Mouse (Mus musculus): ENCODE results near the gene Rbm20.

The Rbm20 gene

GRCm38 (mm10) chr19:53836569-53837454 is 159.7 kb downstream of the Rbm20 start:
- in situ Hi-C loops (cut with MboI, MseI) = no loop called here

- in situ Hi-C loops (cut with MboI, MseI) = no loop called here
These were observed 161.7 kb downstream of the Rbm20 start for GRCm38 (mm10) chr19:53838850-53839249.

DNA sequence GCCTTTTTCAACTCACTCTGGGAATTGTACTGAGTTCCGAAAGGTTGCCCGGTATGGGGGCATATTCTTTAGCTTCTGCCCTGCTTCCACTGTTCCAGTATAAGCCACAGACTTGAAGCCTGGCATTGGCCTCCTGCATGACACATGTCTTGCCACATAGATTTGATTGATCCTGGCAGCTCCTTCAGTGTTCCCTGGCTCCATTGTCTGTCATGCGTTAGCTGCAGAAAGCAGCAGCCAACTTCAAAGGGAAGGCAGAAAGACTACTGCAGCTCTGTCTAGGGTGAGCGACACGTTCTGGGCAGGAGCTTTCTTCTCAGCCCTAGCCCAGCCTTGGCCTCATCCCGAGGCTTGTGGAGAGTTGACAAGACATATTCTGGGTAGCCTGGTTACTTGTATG is 162.7 kb downstream of the Rbm20 start:
- in situ Hi-C loops (cut with MboI, MseI) = no loop called here

DNA sequence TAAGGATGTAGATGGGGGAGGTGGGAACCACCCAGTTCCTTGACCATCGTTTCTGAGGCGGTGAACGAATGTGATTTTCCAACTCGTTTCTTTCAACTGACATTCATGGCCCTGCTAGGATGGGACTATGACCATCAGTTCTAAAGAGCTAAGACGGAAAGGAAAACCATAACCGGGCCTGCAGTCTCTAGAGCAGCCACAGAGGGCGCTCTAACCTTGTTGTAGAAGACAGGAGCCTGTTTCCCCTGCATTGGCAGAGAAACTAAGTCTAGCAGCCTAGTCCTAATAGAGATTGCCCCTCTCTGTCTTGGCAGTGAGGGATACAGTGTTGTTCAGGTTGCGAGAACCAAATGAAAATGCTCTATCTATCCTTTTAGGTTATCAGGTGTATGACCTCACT is 164.8 kb downstream of the Rbm20 start:
- in situ Hi-C loops (cut with MboI, MseI) = no loop called here

DNA sequence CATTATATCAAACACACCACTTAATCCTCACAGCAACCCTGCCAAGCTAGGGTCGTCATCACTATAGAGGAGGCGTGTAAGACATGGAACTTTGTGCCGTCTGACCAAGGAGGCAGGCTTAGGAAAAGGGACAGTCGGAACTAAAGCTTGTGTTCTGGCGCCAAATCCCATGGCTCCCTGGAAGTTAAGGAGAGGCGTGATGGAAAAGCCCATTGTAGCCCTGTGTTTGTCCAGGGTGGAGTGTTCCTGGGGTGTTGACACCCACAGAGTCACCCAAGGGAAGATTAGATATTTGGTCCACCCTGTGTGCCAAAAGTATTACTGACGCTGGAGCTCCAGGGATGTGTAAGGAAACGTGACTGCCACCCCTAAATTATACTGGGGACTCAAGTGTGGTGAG is 166.9 kb downstream of the Rbm20 start:
- in situ Hi-C loops (cut with MboI, MseI) = no loop called here

GRCm38 (mm10) chr19:53848272-53848995 is 171.3 kb downstream of the Rbm20 start:
- in situ Hi-C loops (cut with MboI, MseI) = no loop called here

DNA sequence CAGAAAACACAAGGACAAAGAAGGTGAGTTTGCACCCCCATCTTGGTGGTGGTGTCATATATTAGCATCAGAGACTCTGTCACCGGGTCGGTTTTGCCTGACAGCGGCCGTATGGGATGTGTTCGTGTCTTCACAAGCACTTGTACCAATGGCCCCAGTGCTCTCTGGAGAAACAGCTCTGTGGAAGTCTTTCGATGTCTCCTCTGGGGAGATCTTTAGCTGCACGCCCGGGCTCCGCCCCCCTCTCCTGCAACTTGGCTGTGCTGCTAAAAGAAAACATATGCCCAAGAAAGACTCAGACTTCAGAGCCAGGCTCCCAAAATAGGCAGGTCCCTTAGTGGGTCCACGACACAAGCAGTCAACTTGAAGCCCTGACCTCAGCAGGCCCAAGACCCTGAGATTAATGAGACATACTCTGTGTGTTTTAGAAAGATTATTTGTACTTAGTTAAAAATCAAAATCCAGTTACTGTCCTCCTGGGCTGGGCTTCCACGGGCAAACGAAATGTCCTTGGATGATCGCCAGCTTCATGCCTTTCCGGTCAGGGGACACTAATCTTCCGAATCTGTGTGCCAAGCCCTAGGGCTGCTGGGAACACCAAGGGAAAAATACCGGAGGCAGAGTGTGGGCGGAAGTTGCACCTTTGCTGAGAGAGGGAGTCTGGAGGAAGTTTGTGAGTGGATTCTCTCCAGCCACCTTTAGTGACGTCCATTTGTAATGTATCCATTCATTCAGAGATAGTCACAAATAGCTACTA is 173.2 kb downstream of the Rbm20 start:
- in situ Hi-C loops (cut with MboI, MseI) = loop anchor here in 1 of 2 experiments (10.0 kb wide), 1 partner anchor 854 kb away; no protein-coding TSS in a partner anchor

DNA sequence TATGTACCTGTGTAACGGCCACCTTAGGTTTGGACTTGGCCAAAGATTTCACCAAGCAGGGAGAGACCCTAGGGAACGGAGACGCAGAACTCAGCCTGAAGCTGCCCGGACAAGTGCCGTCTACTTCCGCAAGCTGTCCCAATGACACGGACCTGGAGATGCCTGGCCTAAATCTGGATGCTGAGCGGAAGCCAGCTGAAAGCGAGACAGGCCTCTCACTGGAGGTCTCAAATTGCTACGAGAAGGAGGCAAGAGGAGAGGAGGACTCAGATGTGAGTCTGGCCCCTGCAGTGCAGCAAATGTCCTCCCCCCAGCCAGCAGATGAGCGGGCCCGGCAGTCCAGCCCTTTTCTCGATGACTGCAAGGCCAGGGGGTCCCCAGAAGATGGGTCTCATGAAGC is 174.2 kb downstream of the Rbm20 start:
- in situ Hi-C loops (cut with MboI, MseI) = loop anchor here in 1 of 2 experiments (10.0 kb wide), 1 partner anchor 853 kb away; no protein-coding TSS in a partner anchor

GRCm38 (mm10) chr19:53851826-53852698 is 175.0 kb downstream of the Rbm20 start:
- in situ Hi-C loops (cut with MboI, MseI) = loop anchor here in 1 of 2 experiments (10.0 kb wide), 1 partner anchor 853 kb away; no protein-coding TSS in a partner anchor

- in situ Hi-C loops (cut with MboI, MseI) = loop anchor here in 1 of 2 experiments (10.0 kb wide), 1 partner anchor 852 kb away; no protein-coding TSS in a partner anchor
These were observed 175.8 kb downstream of the Rbm20 start for GRCm38 (mm10) chr19:53852699-53853451.

GRCm38 (mm10) chr19:53854978-53855377 is 177.9 kb downstream of the Rbm20 start:
- in situ Hi-C loops (cut with MboI, MseI) = loop anchor here in 1 of 2 experiments (10.0 kb wide), 1 partner anchor 850 kb away; no protein-coding TSS in a partner anchor

- in situ Hi-C loops (cut with MboI, MseI) = loop anchor here in 1 of 2 experiments (10.0 kb wide), 1 partner anchor 849 kb away; no protein-coding TSS in a partner anchor
These were observed 178.7 kb downstream of the Rbm20 start for GRCm38 (mm10) chr19:53855781-53856180.

DNA sequence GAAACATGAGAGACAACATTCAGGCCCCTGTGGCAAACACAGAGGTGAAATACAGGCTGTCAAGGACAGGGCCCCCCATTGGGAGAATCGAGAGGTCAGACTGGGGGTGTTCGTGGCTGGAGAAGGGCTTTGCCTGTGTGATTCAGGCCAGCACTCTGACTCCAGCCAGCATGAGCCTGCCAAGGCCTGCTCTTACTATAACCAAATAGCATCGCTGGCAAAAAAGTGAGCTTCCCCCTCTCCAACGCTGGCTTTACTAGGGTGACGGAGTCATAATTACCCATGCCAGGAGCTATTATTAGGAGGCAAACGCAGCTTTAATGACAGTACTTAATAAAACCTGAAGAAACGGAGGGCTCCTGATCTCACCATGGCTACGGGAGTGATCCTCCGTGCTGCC is 179.7 kb downstream of the Rbm20 start:
- in situ Hi-C loops (cut with MboI, MseI) = loop anchor here in 1 of 2 experiments (10.0 kb wide), 1 partner anchor 848 kb away; no protein-coding TSS in a partner anchor

- in situ Hi-C loops (cut with MboI, MseI) = loop anchor here in 1 of 2 experiments (10.0 kb wide), 1 partner anchor 847 kb away; no protein-coding TSS in a partner anchor
These were observed 180.9 kb downstream of the Rbm20 start for GRCm38 (mm10) chr19:53857962-53858361.

DNA sequence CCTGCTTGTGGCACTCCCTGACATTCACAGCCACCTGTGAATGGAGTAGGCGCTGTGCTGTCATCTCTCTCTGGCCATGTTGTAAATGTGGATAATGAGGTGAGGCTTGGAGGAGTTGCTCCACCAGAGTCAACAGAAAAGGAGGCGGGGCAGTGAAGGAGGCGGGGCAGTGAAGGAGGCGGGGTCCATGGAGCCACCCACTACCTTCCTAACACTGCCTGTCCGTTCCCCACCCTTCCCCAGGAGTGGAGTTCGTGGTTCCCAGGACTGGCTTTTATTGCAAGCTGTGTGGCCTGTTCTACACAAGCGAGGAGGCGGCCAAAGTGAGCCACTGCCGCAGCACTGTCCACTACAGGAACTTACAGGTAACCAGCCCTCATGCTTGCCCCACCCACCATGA is 182.0 kb downstream of the Rbm20 start:
- in situ Hi-C loops (cut with MboI, MseI) = loop anchor here in 1 of 2 experiments (10.0 kb wide), 1 partner anchor 846 kb away; no protein-coding TSS in a partner anchor

DNA sequence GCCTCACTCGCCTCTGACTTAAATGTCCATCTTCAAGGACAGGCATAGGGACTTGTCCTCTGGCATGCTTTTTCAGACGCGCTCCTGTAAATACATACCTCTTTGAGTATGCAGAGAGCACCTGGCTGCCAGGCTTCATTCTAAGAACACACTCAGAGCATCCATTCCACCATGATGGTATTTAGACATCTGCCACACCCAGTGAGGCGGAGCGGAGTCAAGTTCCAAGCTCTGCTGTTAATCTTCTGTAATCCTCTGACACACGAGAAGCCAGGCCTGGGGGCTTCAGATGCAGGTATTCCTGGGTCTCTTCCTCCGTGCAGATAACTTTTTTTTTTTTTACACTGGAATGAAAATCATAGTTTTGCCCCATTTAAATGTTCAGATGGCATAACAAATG is 182.5 kb downstream of the Rbm20 start:
- in situ Hi-C loops (cut with MboI, MseI) = loop anchor here in 1 of 2 experiments (10.0 kb wide), 1 partner anchor 845 kb away; no protein-coding TSS in a partner anchor

DNA sequence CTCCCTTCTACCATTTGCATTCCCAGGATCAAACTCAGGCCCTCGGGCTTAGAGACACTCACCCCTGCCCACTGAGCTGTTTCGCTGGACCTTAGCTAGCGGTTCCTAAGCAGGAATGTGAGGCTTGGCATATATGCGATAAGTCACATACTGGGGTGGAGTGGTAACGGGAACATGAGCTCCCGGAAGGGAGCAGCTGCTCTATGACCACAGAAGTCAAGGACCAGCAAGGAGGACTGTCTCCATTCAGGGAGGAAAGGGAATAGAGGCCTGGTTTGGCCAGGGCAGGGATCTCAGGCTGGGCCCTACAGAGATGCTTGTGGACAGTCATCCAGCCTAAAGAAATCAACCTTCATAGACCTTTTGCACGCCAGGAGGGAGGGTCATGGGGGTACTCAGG is 184.2 kb downstream of the Rbm20 start:
- in situ Hi-C loops (cut with MboI, MseI) = no loop called here

DNA sequence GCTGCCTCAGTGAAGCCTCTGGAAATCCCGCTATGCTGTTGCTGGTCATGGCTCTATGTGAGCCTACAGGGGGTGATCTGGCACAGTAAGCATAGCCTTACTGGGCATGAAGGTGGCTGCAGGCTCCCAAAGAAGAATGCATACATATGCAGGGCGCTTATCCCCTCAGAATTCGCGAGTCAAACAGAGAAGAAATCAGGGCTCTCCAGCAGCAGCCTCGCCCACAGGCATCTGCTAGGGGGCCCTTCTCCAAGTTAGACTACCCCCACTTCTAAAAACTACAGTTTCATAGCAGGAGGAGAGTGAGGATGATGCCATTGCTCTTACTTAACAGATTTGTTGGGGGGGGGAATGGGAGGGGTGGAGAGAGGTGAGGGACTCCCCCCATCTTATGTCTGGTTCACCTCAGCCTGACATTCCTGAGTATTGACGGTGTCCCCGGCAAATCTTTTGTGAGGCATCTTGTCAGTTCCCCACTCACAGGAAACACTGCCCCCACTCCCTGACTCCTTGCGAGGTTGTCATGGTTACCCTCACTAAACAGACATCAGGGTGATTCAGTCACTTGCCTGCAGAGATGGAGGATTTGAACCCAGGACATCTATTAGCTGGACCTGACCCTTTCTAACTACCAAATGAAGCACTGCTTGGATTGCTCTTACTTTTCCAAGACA is 185.6 kb downstream of the Rbm20 start:
- in situ Hi-C loops (cut with MboI, MseI) = no loop called here

GRCm38 (mm10) chr19:53867238-53867637 is 190.1 kb downstream of the Rbm20 start:
- in situ Hi-C loops (cut with MboI, MseI) = no loop called here

Measured in T-helper 17 cell (primary cell).